Mouse (Mus musculus) urinary bladder, postnatal 10 days (tissue): ENCODE results near the gene Higd1c.
"Not testable (repeated sequence)": the region's sequence is repeated elsewhere in the genome, so short reads cannot be mapped to it uniquely, and the experiment has no call there.

Experiments
- DNase-seq: peaks from one replicate; pipeline ENCODE4 v3.0.0; 2022; ENCODE audit warnings: low spot score

Gene Higd1c

GRCm38 (mm10) chr15:100410918-100411672 is 46.8 kb downstream of the Higd1c start:
- no peak for DNase-seq

GRCm38 (mm10) chr15:100411731-100412130 is 47.4 kb downstream of the Higd1c start:
- DNase-seq: no peak

GRCm38 (mm10) chr15:100413306-100413705 is 49.0 kb downstream of the Higd1c start:
- DNase-seq: no peak

GRCm38 (mm10) chr15:100414011-100414410 is 49.7 kb downstream of the Higd1c start:
- DNase-seq: no peak

GRCm38 (mm10) chr15:100414942-100415341 is 50.6 kb downstream of the Higd1c start:
- DNase-seq: no peak

GRCm38 (mm10) chr15:100415684-100416083 is 51.3 kb downstream of the Higd1c start:
- no peak for DNase-seq

- DNase-seq: no peak
Measured at GRCm38 (mm10) chr15:100417854-100418450, 53.6 kb downstream of the Higd1c start.

- DNase-seq: no peak
Measured at GRCm38 (mm10) chr15:100419311-100419710, 55.0 kb downstream of the Higd1c start.

- DNase-seq: no peak
Measured at GRCm38 (mm10) chr15:100419901-100420745, 55.8 kb downstream of the Higd1c start.

- DNase-seq: no peak
Measured at GRCm38 (mm10) chr15:100421059-100421757, 56.9 kb downstream of the Higd1c start.

GRCm38 (mm10) chr15:100421758-100422197 is 57.4 kb downstream of the Higd1c start, which contains the start of gene Gm5475:
TSS of gene Gm5475 (plus strand) at chr15:100422147.
- not testable (repeated sequence) for DNase-seq

- no peak for DNase-seq
Measured at GRCm38 (mm10) chr15:100422476-100422875, 58.1 kb downstream of the Higd1c start.

GRCm38 (mm10) chr15:100422899-100423860 is 58.8 kb downstream of the Higd1c start:
- DNase-seq: peak; percentile 85

GRCm38 (mm10) chr15:100423916-100424315 is 59.6 kb downstream of the Higd1c start:
- DNase-seq: no peak

GRCm38 (mm10) chr15:100424396-100425122 is 60.2 kb downstream of the Higd1c start, which contains the start of gene Slc11a2:
TSS of gene Slc11a2 (minus strand) at chr15:100425072.
- no peak for DNase-seq

- no peak for DNase-seq
Measured at GRCm38 (mm10) chr15:100428296-100428905, 64.1 kb downstream of the Higd1c start.

- no peak for DNase-seq
Measured at GRCm38 (mm10) chr15:100429959-100430565, 65.7 kb downstream of the Higd1c start.

GRCm38 (mm10) chr15:100433234-100433633 is 68.9 kb downstream of the Higd1c start:
- DNase-seq: no peak
